ENCODE assay signal across 22 mouse cellular contexts in the genomic region with DNA sequence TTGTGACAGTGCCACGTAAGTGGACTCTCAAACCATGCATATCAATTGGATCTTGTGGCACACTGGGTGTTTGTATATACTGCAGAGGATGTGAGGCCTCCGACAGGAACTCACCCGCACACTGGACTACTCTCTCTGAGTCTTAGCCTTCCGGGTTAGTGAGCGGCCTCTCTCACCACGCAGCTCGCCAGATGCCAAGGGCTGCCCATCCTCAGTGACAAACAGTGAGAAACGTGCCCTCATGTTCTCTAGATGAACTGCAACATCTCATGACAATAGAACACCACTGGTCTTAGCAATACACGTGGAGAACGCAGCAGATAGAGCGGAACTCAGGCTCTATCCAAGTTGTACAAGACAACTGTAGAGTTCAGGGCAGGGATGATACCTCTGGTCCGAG.
"Had no signal": no experiment of that assay in that cellular context is flagged by ENCODE, and none has a peak within 500 bp of the region (broad histone marks: within the 10 kb centered on the region; RNA-seq: fewer than 3 reads in every experiment).

No protein-coding gene starts in this region.

- H3K27ac ChIP-seq: heart, embryonic 13.5 days; heart, embryonic 15.5 days; hindbrain, embryonic 13.5 days; hindbrain, embryonic 15.5 days; hindbrain, postnatal 0 days; kidney, embryonic 15.5 days; kidney, postnatal 0 days; limb, embryonic 13.5 days; limb, embryonic 15.5 days had no signal

- DNase-seq: forebrain, postnatal 0 days; gastrocnemius, postnatal 14 days; gastrocnemius, postnatal 36 days; heart, adult 18-20 months; heart, postnatal 14 days; kidney, adult 11 months; kidney, adult 2 months; kidney, adult 9 months; kidney, postnatal 14 days; kidney, postnatal 36 days; layer of hippocampus, adult 9-11 months; layer of hippocampus, postnatal 36 days; left cerebral cortex, postnatal 4 days had no signal

- H3K27me3 ChIP-seq: heart, embryonic 13.5 days; heart, embryonic 15.5 days; hindbrain, embryonic 13.5 days; hindbrain, embryonic 15.5 days; kidney, embryonic 15.5 days; limb, embryonic 13.5 days; limb, embryonic 15.5 days had no signal

- H3K4me1 ChIP-seq: heart, embryonic 13.5 days; heart, embryonic 15.5 days; kidney, embryonic 15.5 days; limb, embryonic 13.5 days; limb, embryonic 15.5 days had no signal

- H3K4me3 ChIP-seq: heart, embryonic 13.5 days; heart, embryonic 15.5 days; hindbrain, embryonic 13.5 days; hindbrain, embryonic 15.5 days; kidney, embryonic 15.5 days; limb, embryonic 13.5 days; limb, embryonic 15.5 days had no signal

- H3K36me3 ChIP-seq: heart, embryonic 13.5 days; heart, embryonic 15.5 days; hindbrain, embryonic 13.5 days; hindbrain, embryonic 15.5 days; kidney, embryonic 15.5 days; limb, embryonic 13.5 days; limb, embryonic 15.5 days had no signal
